Mouse (Mus musculus) monocyte, adult 5-6 weeks (primary cell): ENCODE data around the gene Six1. TPM values are rescaled to one million over a fixed set of nuclear protein-coding genes. Genes with fewer than 3 reads are reported as not detected.
A peak's percentile ranks its signal among the peaks of the same experiment; 100 is the strongest.
"Not testable (repeated sequence)": the region's sequence is repeated elsewhere in the genome, so short reads cannot be mapped to it uniquely, and the experiment has no call there.

Experiments
- ATAC-seq: fragments of 153-309, 156-312 bp; replicated peaks from 2 replicates; pipeline ENCODE4 v1.8.0; 2017; ENCODE audit warnings: mild to moderate bottlenecking; ENCODE audit not compliant: low TSS enrichment, insufficient number of reproducible peaks, severe bottlenecking, poor library complexity, low FRiP score
- total RNA-seq: library from RNA; stranded (forward); fragments of 200-1000, 200-491, 200-594 nt; gene quantifications from 3 replicates; pipeline ENCODE4 v1.2.3, GENCODE M21; 2017

Six1 gene
- total RNA-seq: 0.11 TPM in 1 of 3 replicates, not detected in the others

GRCm38 (mm10) chr12:73053668-73054241 is at the start of gene Six1:
Gene Six1 (minus strand): TSS chr12:73053887.
- ATAC-seq: peak; percentile 81

- no peak for ATAC-seq
Observed at GRCm38 (mm10) chr12:73098593-73098992, 44.9 kb upstream of the Six1 start.

GRCm38 (mm10) chr12:73096177-73096576 is 42.5 kb upstream of the Six1 start:
- ATAC-seq: not testable (repeated sequence)

DNA sequence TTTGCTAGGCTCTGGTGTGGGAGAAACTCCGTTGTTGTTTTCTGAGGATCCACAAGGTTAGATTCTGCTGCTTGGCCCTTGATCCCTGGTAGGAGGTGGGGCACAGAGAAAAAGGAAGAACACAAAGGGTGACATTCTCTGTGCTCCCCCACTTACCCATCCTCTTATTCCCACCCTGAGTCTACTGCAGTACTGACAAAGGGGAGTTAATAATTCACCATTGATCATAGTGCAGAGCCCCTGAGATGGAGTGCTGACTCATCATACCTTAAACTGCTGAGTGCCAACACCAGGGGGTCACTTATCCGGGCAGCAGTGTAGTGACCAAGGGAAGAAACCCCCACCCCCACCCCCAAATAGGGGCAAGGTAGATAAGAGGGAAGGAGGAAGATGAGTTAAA is 40.9 kb upstream of the Six1 start:
- ATAC-seq: no peak

GRCm38 (mm10) chr12:73094189-73094588 is 40.5 kb upstream of the Six1 start:
- no peak for ATAC-seq

GRCm38 (mm10) chr12:73090672-73091335 is 37.1 kb upstream of the Six1 start:
- no peak for ATAC-seq

DNA sequence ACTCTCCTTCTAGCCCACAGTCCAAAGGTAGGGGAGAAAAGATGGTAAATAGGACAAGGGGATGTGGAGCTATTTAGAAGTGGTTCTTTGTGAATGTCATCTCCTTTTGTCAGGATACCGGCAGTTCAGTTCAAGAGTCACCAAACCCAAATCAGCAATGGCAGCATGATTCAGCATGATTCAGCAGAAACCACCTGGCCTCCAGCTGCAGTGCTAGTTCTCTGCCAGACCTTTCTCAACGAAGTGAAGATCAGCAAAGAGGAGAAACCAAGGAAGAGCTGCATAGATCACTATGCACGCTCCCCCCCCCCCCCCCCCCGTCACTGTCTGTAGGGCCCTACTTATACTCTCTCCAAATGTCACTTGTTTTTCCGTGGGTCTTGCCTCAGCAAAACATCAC is 35.2 kb upstream of the Six1 start:
- ATAC-seq: no peak

GRCm38 (mm10) chr12:73088500-73088899 is 34.8 kb upstream of the Six1 start:
- no peak for ATAC-seq

- no peak for ATAC-seq
Observed at GRCm38 (mm10) chr12:73087086-73087485, 33.4 kb upstream of the Six1 start.

GRCm38 (mm10) chr12:73085739-73086630 is 32.3 kb upstream of the Six1 start:
- no peak for ATAC-seq

DNA sequence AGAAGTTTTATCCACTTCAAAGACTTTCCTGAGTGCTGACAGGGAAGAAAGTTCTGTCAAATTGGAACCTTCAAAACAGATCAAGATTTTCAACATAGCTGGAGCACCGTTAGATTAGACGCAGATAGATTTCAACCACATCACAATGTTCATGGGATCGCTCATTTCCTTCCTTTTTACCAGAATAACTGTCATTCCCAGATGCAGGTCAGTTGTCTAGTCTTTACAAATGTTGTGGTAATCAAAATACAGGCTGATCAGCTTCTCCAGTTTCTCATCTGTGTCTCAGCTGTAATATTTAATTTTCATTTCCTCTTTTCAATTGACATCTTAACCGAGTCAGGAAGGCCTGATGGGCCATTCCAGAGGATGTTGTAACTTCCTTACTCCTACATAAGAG is 30.1 kb upstream of the Six1 start:
- no peak for ATAC-seq

DNA sequence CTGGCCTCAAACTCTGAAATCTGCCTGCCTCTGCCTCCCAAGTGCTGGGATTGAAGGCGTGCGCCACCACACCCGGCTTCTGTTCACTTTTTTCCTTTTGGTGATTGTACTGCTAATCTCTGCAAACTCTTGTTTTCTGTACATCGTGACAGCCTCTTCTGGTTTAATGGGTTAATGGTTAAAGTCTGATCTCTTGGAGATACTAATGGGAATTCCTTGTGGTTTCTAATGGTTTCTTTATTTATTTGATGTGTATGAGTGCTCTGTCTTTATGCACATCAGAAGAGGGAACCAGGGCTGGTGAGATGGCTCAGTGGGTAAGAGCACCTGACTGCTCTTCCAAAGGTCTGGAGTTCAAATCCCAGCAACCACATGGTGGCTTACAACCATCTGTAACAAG is 28.1 kb upstream of the Six1 start:
- ATAC-seq: not testable (repeated sequence)

DNA sequence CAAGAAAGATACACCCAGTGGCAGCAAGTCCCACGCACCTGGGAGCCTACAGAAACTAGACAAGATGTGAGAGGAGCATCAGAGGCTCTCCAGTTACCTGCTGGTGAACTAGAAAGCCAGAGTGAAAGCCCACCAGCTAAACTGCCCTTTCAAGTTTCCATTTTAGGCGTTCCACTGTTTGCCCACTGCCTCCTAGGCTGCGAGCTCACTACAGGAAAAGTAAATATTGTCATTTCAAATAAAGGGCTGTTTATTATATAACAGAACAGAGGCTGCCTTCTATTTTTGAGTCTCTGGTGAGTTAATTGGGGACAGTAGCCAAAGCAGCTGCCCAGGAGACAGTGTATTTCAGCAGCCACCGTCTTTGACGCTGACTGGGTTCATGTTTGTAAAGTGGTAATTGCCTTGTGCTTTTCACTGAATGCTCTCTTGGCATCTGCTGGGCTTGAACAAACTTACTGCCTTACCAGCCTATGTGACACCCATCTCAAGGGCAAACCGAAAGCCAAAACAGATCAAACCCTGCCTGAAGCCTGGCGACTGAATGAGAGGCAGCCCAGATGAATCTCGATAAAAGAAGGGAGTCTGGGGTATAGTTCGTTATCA is 7.2 kb upstream of the Six1 start:
- no peak for ATAC-seq

DNA sequence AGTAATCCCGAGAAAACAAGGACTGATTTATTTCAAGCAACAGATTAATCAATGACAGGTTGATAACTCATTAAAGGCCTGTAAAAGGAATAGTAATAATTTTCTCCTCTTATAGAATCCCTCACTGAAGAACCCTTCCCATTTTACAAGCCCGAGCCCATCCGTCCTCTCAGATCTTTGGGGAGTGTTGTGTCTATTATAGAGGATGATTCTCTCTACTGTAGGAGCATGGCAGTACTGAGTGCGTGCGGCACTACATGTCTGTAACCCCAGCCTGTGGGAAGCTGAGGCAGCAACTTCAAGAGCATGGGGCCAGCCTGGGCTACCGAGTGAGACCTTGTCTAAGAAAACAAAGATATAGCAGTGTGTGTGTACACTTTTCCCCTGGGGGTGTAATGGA is 3.8 kb upstream of the Six1 start:
- no peak for ATAC-seq

- no peak for ATAC-seq
Observed at GRCm38 (mm10) chr12:73055451-73055850, 1.8 kb upstream of the Six1 start.

DNA sequence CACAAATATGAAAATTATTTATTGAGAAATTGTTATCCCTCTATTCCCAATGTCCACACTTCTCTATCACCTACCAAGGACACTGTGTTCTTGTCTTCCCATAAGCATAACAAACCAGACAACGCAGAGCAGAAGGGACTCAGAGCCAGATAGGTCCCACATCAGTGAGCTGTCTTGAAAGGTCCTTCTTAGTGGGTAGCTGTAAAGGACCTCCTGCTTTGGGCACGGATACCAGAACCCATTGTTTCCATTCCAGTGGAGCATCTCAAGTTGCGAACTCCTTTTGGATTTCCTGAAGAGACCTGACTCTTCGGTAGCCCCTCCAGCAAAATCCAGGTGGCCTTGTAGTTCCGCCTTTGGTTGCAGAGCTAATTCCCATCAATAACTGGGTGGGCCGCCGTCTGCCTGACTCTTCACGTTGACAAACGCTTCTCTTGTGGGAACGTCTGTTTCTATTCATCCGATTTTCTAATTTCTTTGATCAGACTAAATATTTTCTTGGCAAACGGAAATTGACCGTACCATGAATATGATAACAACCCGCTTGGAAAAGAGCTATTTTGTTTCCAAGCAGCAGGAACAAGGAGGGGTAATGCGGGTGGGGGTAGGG is 994 bp upstream of the Six1 start:
- ATAC-seq: no peak

- ATAC-seq: no peak
Observed at GRCm38 (mm10) chr12:73052651-73053591, 766 bp downstream of the Six1 start.
